Mouse (Mus musculus) embryonic facial prominence, embryonic 14.5 days (tissue): ENCODE measurements around the gene Defb29. TPM values are rescaled to one million over a fixed set of nuclear protein-coding genes. Genes with fewer than 3 reads are reported as not detected.

Experiments
- ATAC-seq: fragments of 200-750 bp; cut with Nextera tagmentation; 2 replicates; pipeline ENCODE4 v1.8.0; 2017; ENCODE audit warnings: low read depth, moderate number of reproducible peaks, moderate TSS enrichment
- DNase-seq: peaks from one replicate; pipeline ENCODE4 v3.0.0-alpha.2; 2015; ENCODE audit warnings: low spot score
- H3K27ac ChIP-seq: fragments of 300-500 bp; sonication (generic); replicated peaks from 2 replicates; pipeline ENCODE4 v1.5.1; 2014; ENCODE audit warnings: low read depth, mild to moderate bottlenecking, low read length, moderate library complexity
- H3K27me3 ChIP-seq: fragments of 300-500 bp; sonication (generic); replicated peaks from 2 replicates; pipeline ENCODE4 v1.6.1; 2014; ENCODE audit warnings: low read length; ENCODE audit not compliant: control insufficient read depth, insufficient read depth
- H3K36me3 ChIP-seq: fragments of 300-500 bp; sonication (generic); 2 replicates; pipeline ENCODE4 v1.6.1; 2014; ENCODE audit warnings: low read length, mixed read lengths; ENCODE audit not compliant: control insufficient read depth, insufficient read depth
- H3K4me1 ChIP-seq: fragments of 300-500 bp; sonication (generic); 2 replicates; pipeline ENCODE4 v1.6.1; 2014; ENCODE audit warnings: antibody characterized with exemption, low read length; ENCODE audit not compliant: control insufficient read depth, insufficient read depth
- H3K4me2 ChIP-seq: fragments of 300-500 bp; sonication (generic); 2 replicates; pipeline ENCODE4 v1.6.1; 2014; ENCODE audit warnings: low read depth, mild to moderate bottlenecking, low read length, moderate library complexity, mixed read lengths
- H3K4me3 ChIP-seq: fragments of 300-500 bp; sonication (generic); 2 replicates; pipeline ENCODE4 v1.5.1; 2014; ENCODE audit warnings: low read depth, mild to moderate bottlenecking, low read length
- H3K9ac ChIP-seq: fragments of 300-500 bp; sonication (generic); 2 replicates; pipeline ENCODE4 v1.6.1; 2014; ENCODE audit warnings: low read depth, mild to moderate bottlenecking, low read length, moderate library complexity, mixed read lengths
- H3K9me3 ChIP-seq: fragments of 300-500 bp; sonication (generic); 2 replicates; pipeline ENCODE4 v1.6.1; 2016; ENCODE audit warnings: low read length; ENCODE audit not compliant: control insufficient read depth
- WGBS: fragments of 180-500 bp; shearing (Covaris S2); extraction: QIAGEN DNeasy Blood & Tissue Kit; methylation state at CpG from one replicate; pipeline ENCODE4 v1.1.7; 2014; 5-methylcytosine and 5-hydroxymethylcytosine counted together
- polyA plus RNA-seq: library from polyadenylated mRNA; unstranded; fragments of >200 nt; fragmentation: Nextera tagmentation; extraction: Ambion mirVana; gene quantifications from 2 replicates; pipeline ENCODE4 v1.2.1, GENCODE M21; 2014

Defb29 gene
- polyA plus RNA-seq, 1 experiment from 2014 or later: not detected

- Histone ChIP-seq H3K9me3 (no peaks in the 10 kb centered on the region), H3K36me3 (no peaks in the 10 kb centered on the region), H3K27ac (no peak overlapping the region), H3K4me2 (no peak overlapping the region), H3K9ac (no peak overlapping the region), H3K4me1 (no peaks in the 10 kb centered on the region), H3K27me3 (no peaks in the 10 kb centered on the region), H3K4me3 (no peak overlapping the region)
- 68% methylated on average over 6 of the region's 6 CpGs for WGBS
- no peak for ATAC-seq
- DNase-seq: no peak
Measured at GRCm38 (mm10) chr2:152570313-152570712, 30.4 kb upstream of the Defb29 start.

- no peaks in the 10 kb centered on the region for H3K9me3 ChIP-seq
- WGBS: 81% methylated on average over 4 of the region's 4 CpGs
- no peak overlapping the region for H3K9ac ChIP-seq
- H3K4me1 ChIP-seq: no peaks in the 10 kb centered on the region
- no peak overlapping the region for H3K4me2 ChIP-seq
- H3K36me3 ChIP-seq: no peaks in the 10 kb centered on the region
- no peaks in the 10 kb centered on the region for H3K27me3 ChIP-seq
- no peak overlapping the region for H3K27ac ChIP-seq
- no peak for DNase-seq
- no peak overlapping the region for H3K4me3 ChIP-seq
- ATAC-seq: no peak
Measured at GRCm38 (mm10) chr2:152569881-152570280, 30.0 kb upstream of the Defb29 start.

- no peak within 1 kb of the TSS for H3K4me2 ChIP-seq
- H3K9ac ChIP-seq: no peak within 1 kb of the TSS
- no peaks in the 10 kb centered on the region for H3K36me3 ChIP-seq
- no peaks in the 10 kb centered on the region for H3K9me3 ChIP-seq
- ATAC-seq (no peak), DNase-seq (no peak)
- no peak within 1 kb of the TSS for H3K27ac ChIP-seq
- H3K4me3 ChIP-seq: no peak within 1 kb of the TSS
- H3K4me1 ChIP-seq: no peaks in the 10 kb centered on the region
- no peaks in the 10 kb centered on the region for H3K27me3 ChIP-seq
- WGBS: 89% methylated on average over 5 of the region's 5 CpGs
Measured at GRCm38 (mm10) chr2:152569038-152569437, 29.1 kb upstream of the Defb29 start, which contains the start of gene Gm17416. Gene Gm17416 (plus strand): TSS chr2:152569338.

GRCm38 (mm10) chr2:152556655-152557054 lies 16.8 kb upstream of the Defb29 start:
- ATAC-seq (no peak), DNase-seq (no peak)
- Histone ChIP-seq H3K4me1 (no peaks in the 10 kb centered on the region), H3K27ac (no peak overlapping the region), H3K4me3 (no peak overlapping the region), H3K9me3 (no peaks in the 10 kb centered on the region), H3K4me2 (no peak overlapping the region), H3K9ac (no peak overlapping the region), H3K36me3 (no peaks in the 10 kb centered on the region), H3K27me3 (no peaks in the 10 kb centered on the region)
- 87% methylated on average over 7 of the region's 7 CpGs for WGBS

- WGBS: 11% methylated on average over 16 of the region's 16 CpGs
- H3K36me3 ChIP-seq: no peaks in the 10 kb centered on the region
- peak overlapping the region; percentile 45 for H3K4me2 ChIP-seq
- H3K4me3 ChIP-seq: no peak overlapping the region
- no peak overlapping the region for H3K27ac ChIP-seq
- no peaks in the 10 kb centered on the region for H3K27me3 ChIP-seq
- DNase-seq (peak; percentile 75), ATAC-seq (0 out of 2 replicates have a peak, but pooled peaks have one; percentile 41)
- H3K4me1 ChIP-seq: no peaks in the 10 kb centered on the region
- 0 out of 2 replicates have a peak overlapping the region, but pooled peaks have one; percentile 34 for H3K9ac ChIP-seq
- no peaks in the 10 kb centered on the region for H3K9me3 ChIP-seq
Measured at GRCm38 (mm10) chr2:152553774-152554423, 14.0 kb upstream of the Defb29 start.

- no peaks in the 10 kb centered on the region for H3K27me3 ChIP-seq
- no peaks in the 10 kb centered on the region for H3K4me1 ChIP-seq
- H3K9ac ChIP-seq: no peak overlapping the region
- H3K9me3 ChIP-seq: no peaks in the 10 kb centered on the region
- H3K27ac ChIP-seq: no peak overlapping the region
- ATAC-seq (no peak), DNase-seq (no peak)
- WGBS: 72% methylated on average over 5 of the region's 5 CpGs
- H3K4me2 ChIP-seq: no peak overlapping the region
- no peak overlapping the region for H3K4me3 ChIP-seq
- H3K36me3 ChIP-seq: no peaks in the 10 kb centered on the region
Measured at GRCm38 (mm10) chr2:152548124-152548523, 8.2 kb upstream of the Defb29 start.

GRCm38 (mm10) chr2:152544691-152545090 lies 4.8 kb upstream of the Defb29 start:
- ATAC-seq (peak; percentile 62; the same call in 1 of the 2 replicates), DNase-seq (peak; percentile 57)
- no peak overlapping the region for H3K27ac ChIP-seq
- 15% methylated on average over 4 of the region's 4 CpGs for WGBS
- H3K9ac ChIP-seq: no peak overlapping the region
- H3K9me3 ChIP-seq: no peaks in the 10 kb centered on the region
- no peak overlapping the region for H3K4me2 ChIP-seq
- H3K4me3 ChIP-seq: no peak overlapping the region
- H3K4me1 ChIP-seq: no peaks in the 10 kb centered on the region
- H3K36me3 ChIP-seq: no peaks in the 10 kb centered on the region
- no peaks in the 10 kb centered on the region for H3K27me3 ChIP-seq

- H3K9ac ChIP-seq: no peak overlapping the region
- ATAC-seq: no peak
- no peaks in the 10 kb centered on the region for H3K4me1 ChIP-seq
- no peaks in the 10 kb centered on the region for H3K36me3 ChIP-seq
- H3K9me3 ChIP-seq: no peaks in the 10 kb centered on the region
- 71% methylated on average over 4 of the region's 4 CpGs for WGBS
- no peak overlapping the region for H3K4me3 ChIP-seq
- no peak overlapping the region for H3K4me2 ChIP-seq
- no peak overlapping the region for H3K27ac ChIP-seq
- no peak for DNase-seq
- no peaks in the 10 kb centered on the region for H3K27me3 ChIP-seq
Measured at GRCm38 (mm10) chr2:152543478-152543877, 3.6 kb upstream of the Defb29 start.

GRCm38 (mm10) chr2:152542897-152543296 lies 3.0 kb upstream of the Defb29 start:
- 66% methylated on average over 2 of the region's 2 CpGs for WGBS
- no peaks in the 10 kb centered on the region for H3K36me3 ChIP-seq
- no peaks in the 10 kb centered on the region for H3K27me3 ChIP-seq
- no peaks in the 10 kb centered on the region for H3K9me3 ChIP-seq
- no peak overlapping the region for H3K9ac ChIP-seq
- DNase-seq (no peak), ATAC-seq (no peak)
- H3K4me1 ChIP-seq: no peaks in the 10 kb centered on the region
- H3K27ac ChIP-seq: no peak overlapping the region
- H3K4me3 ChIP-seq: no peak overlapping the region
- no peak overlapping the region for H3K4me2 ChIP-seq
